Mouse (Mus musculus) kidney, embryonic 14.5 days (tissue): ENCODE results near the gene Rbp7. TPM values are rescaled to one million over a fixed set of nuclear protein-coding genes. Genes with fewer than 3 reads are reported as not detected.

Source experiments
- ATAC-seq: fragments of 200-750 bp; cut with Nextera tagmentation; 2 replicates; pipeline ENCODE4 v1.8.0; 2017; ENCODE audit warnings: moderate number of reproducible peaks, mild to moderate bottlenecking, moderate TSS enrichment, moderate library complexity; ENCODE audit not compliant: low FRiP score, low TSS enrichment
- H3K27ac ChIP-seq: fragments of 300-500 bp; sonication (generic); 2 replicates; pipeline ENCODE4 v1.5.1; 2014; ENCODE audit warnings: low read depth, mild to moderate bottlenecking, low read length, moderate library complexity, mixed read lengths
- H3K27me3 ChIP-seq: fragments of 300-500 bp; sonication (generic); 2 replicates; pipeline ENCODE4 v1.6.1; 2014; ENCODE audit warnings: mild to moderate bottlenecking, low read length; ENCODE audit not compliant: control insufficient read depth, insufficient read depth
- H3K36me3 ChIP-seq: fragments of 300-500 bp; sonication (generic); 2 replicates; pipeline ENCODE4 v1.6.1; 2014; ENCODE audit warnings: low read length, mixed read lengths; ENCODE audit not compliant: control insufficient read depth, insufficient read depth
- H3K4me1 ChIP-seq: fragments of 300-500 bp; sonication (generic); 2 replicates; pipeline ENCODE4 v1.6.1; 2014; ENCODE audit warnings: low read length, mixed read lengths; ENCODE audit not compliant: control insufficient read depth, insufficient read depth
- H3K4me2 ChIP-seq: fragments of 300-500 bp; sonication (generic); replicated peaks from 2 replicates; pipeline ENCODE4 v1.6.1; 2014; ENCODE audit warnings: low read depth, mild to moderate bottlenecking, low read length
- H3K4me3 ChIP-seq: fragments of 300-500 bp; sonication (generic); 2 replicates; pipeline ENCODE4 v1.5.1; 2014; ENCODE audit warnings: mild to moderate bottlenecking, low read length
- H3K9ac ChIP-seq: fragments of 300-500 bp; sonication (generic); 2 replicates; pipeline ENCODE4 v1.6.1; 2014; ENCODE audit warnings: low read depth, mild to moderate bottlenecking, low read length, moderate library complexity
- H3K9me3 ChIP-seq: fragments of 300-500 bp; sonication (generic); 2 replicates; pipeline ENCODE4 v1.6.1; 2016; ENCODE audit warnings: low read length; ENCODE audit not compliant: control insufficient read depth
- WGBS: fragments of 180-500 bp; shearing (Covaris S2); extraction: QIAGEN DNeasy Blood & Tissue Kit; methylation state at CpG from one replicate; pipeline ENCODE4 v1.1.7; 2014; 5-methylcytosine and 5-hydroxymethylcytosine counted together
- polyA plus RNA-seq: library from polyadenylated mRNA; unstranded; fragments of >200 nt; fragmentation: Nextera tagmentation; extraction: Ambion mirVana; gene quantifications from 2 replicates; pipeline ENCODE4 v1.2.1, GENCODE M21; 2014

The Rbp7 gene
- polyA plus RNA-seq, 1 experiment from 2014 or later, result 1.1 TPM

- Histone ChIP-seq H3K4me2 (peak overlapping the region; percentile 68), H3K27me3 (no peaks in the 10 kb centered on the region), H3K4me3 (peak overlapping the region; percentile 95), H3K36me3 (no peaks in the 10 kb centered on the region), H3K9ac (peak overlapping the region; percentile 92), H3K27ac (peak overlapping the region; percentile 99), H3K4me1 (peaks cover 6% of the 10 kb centered on the region; the same call in 1 of the 2 replicates), H3K9me3 (no peaks in the 10 kb centered on the region)
- peak; percentile 78 for ATAC-seq
- under 1% methylated on average over 35 of the region's 35 CpGs for WGBS
Measured at GRCm38 (mm10) chr4:149425801-149426292, 28.9 kb downstream of the Rbp7 start.

- Histone ChIP-seq H3K4me2 (peak overlapping the region; percentile 68), H3K4me1 (peaks cover 6% of the 10 kb centered on the region; the same call in 1 of the 2 replicates), H3K9me3 (no peaks in the 10 kb centered on the region), H3K9ac (peak overlapping the region; percentile 92; the same call in 1 of the 2 replicates), H3K36me3 (no peaks in the 10 kb centered on the region), H3K27me3 (no peaks in the 10 kb centered on the region), H3K27ac (no peak overlapping the region), H3K4me3 (peak overlapping the region; percentile 95)
- under 1% methylated on average over 9 of the region's 9 CpGs for WGBS
- ATAC-seq, result no peak
Measured at GRCm38 (mm10) chr4:149424755-149425154, 30.0 kb downstream of the Rbp7 start.

- H3K9me3 ChIP-seq, result no peaks in the 10 kb centered on the region
- H3K36me3 ChIP-seq, result no peaks in the 10 kb centered on the region
- no peak for ATAC-seq
- no peaks in the 10 kb centered on the region for H3K27me3 ChIP-seq
- peaks cover 26% of the 10 kb centered on the region for H3K4me1 ChIP-seq
- no peak overlapping the region for H3K4me2 ChIP-seq
- H3K27ac ChIP-seq, result no peak overlapping the region
- 68% methylated on average over 5 of the region's 5 CpGs for WGBS
- H3K4me3 ChIP-seq, result no peak overlapping the region
- no peak overlapping the region for H3K9ac ChIP-seq
Measured at GRCm38 (mm10) chr4:149417854-149418365, 36.9 kb downstream of the Rbp7 start.

GRCm38 (mm10) chr4:149416986-149417385 is 37.8 kb downstream of the Rbp7 start:
- peaks cover 2% of the 10 kb centered on the region; the same call in 1 of the 2 replicates for H3K36me3 ChIP-seq
- H3K4me2 ChIP-seq, result no peak overlapping the region
- no peaks in the 10 kb centered on the region for H3K27me3 ChIP-seq
- no peak overlapping the region for H3K4me3 ChIP-seq
- WGBS, result 68% methylated on average over 2 of the region's 2 CpGs
- H3K9me3 ChIP-seq, result no peaks in the 10 kb centered on the region
- ATAC-seq, result no peak
- no peak overlapping the region for H3K9ac ChIP-seq
- H3K27ac ChIP-seq, result no peak overlapping the region
- peaks cover 26% of the 10 kb centered on the region for H3K4me1 ChIP-seq

GRCm38 (mm10) chr4:149416417-149416816 is 38.4 kb downstream of the Rbp7 start:
- Histone ChIP-seq H3K27me3 (no peaks in the 10 kb centered on the region), H3K27ac (peak overlapping the region; percentile 65; the same call in 1 of the 2 replicates), H3K9ac (peak overlapping the region; percentile 23; the same call in 1 of the 2 replicates), H3K4me1 (peaks cover 26% of the 10 kb centered on the region), H3K36me3 (peaks cover 2% of the 10 kb centered on the region; the same call in 1 of the 2 replicates), H3K4me2 (no peak overlapping the region; the same call in 1 of the 2 replicates), H3K9me3 (no peaks in the 10 kb centered on the region), H3K4me3 (no peak overlapping the region)
- no peak for ATAC-seq
- WGBS, result 65% methylated on average over 10 of the region's 10 CpGs

GRCm38 (mm10) chr4:149415651-149416169 is 39.1 kb downstream of the Rbp7 start:
- peaks cover 2% of the 10 kb centered on the region; the same call in 1 of the 2 replicates for H3K36me3 ChIP-seq
- H3K9me3 ChIP-seq, result no peaks in the 10 kb centered on the region
- H3K4me2 ChIP-seq, result no peak overlapping the region; the same call in 1 of the 2 replicates
- peak overlapping the region; percentile 23; the same call in 1 of the 2 replicates for H3K9ac ChIP-seq
- 31% methylated on average over 13 of the region's 13 CpGs for WGBS
- peak overlapping the region; percentile 65; the same call in 1 of the 2 replicates for H3K27ac ChIP-seq
- H3K4me1 ChIP-seq, result peaks cover 26% of the 10 kb centered on the region
- no peaks in the 10 kb centered on the region for H3K27me3 ChIP-seq
- ATAC-seq, result peak; percentile 50; the same call in 1 of the 2 replicates
- H3K4me3 ChIP-seq, result no peak overlapping the region

- H3K4me3 ChIP-seq, result no peak overlapping the region
- H3K4me1 ChIP-seq, result peaks cover 26% of the 10 kb centered on the region
- peaks cover 2% of the 10 kb centered on the region; the same call in 1 of the 2 replicates for H3K36me3 ChIP-seq
- no peak for ATAC-seq
- no peak overlapping the region for H3K4me2 ChIP-seq
- H3K9me3 ChIP-seq, result peaks cover 2% of the 10 kb centered on the region; the same call in 1 of the 2 replicates
- no peak overlapping the region for H3K27ac ChIP-seq
- no peaks in the 10 kb centered on the region for H3K27me3 ChIP-seq
- no peak overlapping the region for H3K9ac ChIP-seq
- WGBS, result 90% methylated on average over 3 of the region's 3 CpGs
Measured at GRCm38 (mm10) chr4:149414259-149414658, 40.5 kb downstream of the Rbp7 start.

GRCm38 (mm10) chr4:149409759-149410158 is 45.0 kb downstream of the Rbp7 start:
- no peak overlapping the region for H3K4me2 ChIP-seq
- H3K9me3 ChIP-seq, result peaks cover 2% of the 10 kb centered on the region; the same call in 1 of the 2 replicates
- peaks cover 2% of the 10 kb centered on the region; the same call in 1 of the 2 replicates for H3K36me3 ChIP-seq
- H3K4me3 ChIP-seq, result no peak overlapping the region
- H3K27me3 ChIP-seq, result no peaks in the 10 kb centered on the region
- no peak overlapping the region for H3K27ac ChIP-seq
- WGBS, result 87% methylated on average over 4 of the region's 4 CpGs
- peaks cover 5% of the 10 kb centered on the region for H3K4me1 ChIP-seq
- no peak overlapping the region for H3K9ac ChIP-seq
- no peak for ATAC-seq

- ATAC-seq, result no peak
- Histone ChIP-seq H3K27ac (no peak overlapping the region), H3K27me3 (no peaks in the 10 kb centered on the region), H3K9me3 (peaks cover 2% of the 10 kb centered on the region; the same call in 1 of the 2 replicates), H3K4me2 (no peak overlapping the region), H3K36me3 (peaks cover 2% of the 10 kb centered on the region; the same call in 1 of the 2 replicates), H3K4me3 (no peak overlapping the region), H3K9ac (no peak overlapping the region), H3K4me1 (peaks cover 19% of the 10 kb centered on the region)
- WGBS, result 88% methylated on average over 6 of the region's 6 CpGs
Measured at GRCm38 (mm10) chr4:149408331-149408730, 46.4 kb downstream of the Rbp7 start.
